Mouse (Mus musculus): ENCODE measurements at regions not wholly inside any gene's neighbourhood (a gene's known extent, or its start where the extent isn't known, plus 50 kb on each side); places are given as distances from the start of the nearest gene placed in this dataset.

GRCm38 (mm10) chr19:51977236-51977961 is 286.7 kb upstream of the Ins1 start:
- peak in 1 of 2 experiments; percentile 13 for DNase-seq (ENCODE audit: low spot score in 2 of 2)

DNA sequence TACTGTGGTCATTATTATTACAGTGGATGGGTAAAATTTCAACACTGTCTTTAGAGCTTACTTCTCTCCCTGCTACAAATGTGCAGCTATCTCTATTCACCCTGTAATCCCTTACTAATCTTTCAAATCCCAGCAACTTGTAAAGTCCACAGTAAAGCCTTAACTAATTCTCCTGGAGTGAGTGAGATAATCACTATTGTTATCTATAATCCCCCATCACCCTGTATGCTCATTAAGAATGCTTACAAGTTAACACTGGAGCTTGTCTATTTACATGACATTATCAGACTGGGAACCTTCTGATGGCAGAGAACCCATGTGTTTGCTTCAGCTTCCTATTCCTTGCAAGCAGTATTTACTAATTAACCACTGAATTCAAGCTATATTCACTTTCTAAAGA is 266.9 kb upstream of the Ins1 start:
- DNase-seq (ENCODE audit: low spot score in 2 of 2), result no peak
